ENCODE assay signal across 14 mouse cellular contexts in genomic region chr2:92530677-92531076, GRCm38 (mm10).
DNase-seq lines count a peak whose midpoint lies in the region; ATAC-seq lines count a peak whose summit lies in the region.
"Had no signal": no experiment of that assay in that cellular context is flagged by ENCODE, and none has a peak within 500 bp of the region (broad histone marks: within the 10 kb centered on the region; RNA-seq: fewer than 3 reads in every experiment).

No protein-coding gene starts in this region.

- DNase-seq in embryonic facial prominence, embryonic 11.5 days (ENCODE audit: low spot score), result no peak
- DNase-seq in embryonic facial prominence, embryonic 10.5 days (ENCODE audit: low spot score), result no peak
- peak; percentile 40 to 63 for DNase-seq in left cerebral cortex, postnatal 14 days (ENCODE audit: low spot score in 2 of 2)
- DNase-seq in left cerebral cortex, postnatal 4 days, result no peak
- peak; percentile 10 for DNase-seq in embryo, embryonic 9.5 days (ENCODE audit: extremely low spot score)
- no peak for DNase-seq in kidney, postnatal 10 days
- DNase-seq: cerebellum, adult 11-12 months; gastrocnemius, postnatal 36 days; heart, postnatal 14 days; thymus, postnatal 14 days had no signal

- H3K36me3 ChIP-seq in embryonic facial prominence, embryonic 11.5 days (replicated peaks; ENCODE audit: control insufficient read depth, insufficient read depth, low read depth, low read length), result no peaks in the 10 kb centered on the region
- H3K36me3 ChIP-seq in embryonic facial prominence, embryonic 10.5 days (replicated peaks), result no peaks in the 10 kb centered on the region
- no peaks in the 10 kb centered on the region for H3K36me3 ChIP-seq in midbrain, embryonic 13.5 days
- H3K36me3 ChIP-seq: neural tube, embryonic 12.5 days had no signal

- H3K9me3 ChIP-seq in embryonic facial prominence, embryonic 11.5 days (replicated peaks; ENCODE audit: control insufficient read depth, low read length), result no peaks in the 10 kb centered on the region
- H3K9me3 ChIP-seq in embryonic facial prominence, embryonic 10.5 days, result no peaks in the 10 kb centered on the region
- peaks cover 4% of the 10 kb centered on the region; the same call in 1 of the 2 replicates for H3K9me3 ChIP-seq in midbrain, embryonic 13.5 days
- H3K9me3 ChIP-seq: neural tube, embryonic 12.5 days had no signal

- intact Hi-C loops in left cerebral cortex, postnatal 14 days (cut with DNase I), result no loop called here
- intact Hi-C loops in left cerebral cortex, postnatal 4 days (cut with DNase I), result no loop called here

- H3K27ac ChIP-seq in embryonic facial prominence, embryonic 11.5 days (replicated peaks; ENCODE audit: low read depth, low read length), result no peak overlapping the region
- no peak overlapping the region for H3K27ac ChIP-seq in embryonic facial prominence, embryonic 10.5 days (replicated peaks)
- H3K27ac ChIP-seq in midbrain, embryonic 13.5 days, result 0 out of 2 replicates have a peak overlapping the region, but pooled peaks have one; percentile 1
- H3K27ac ChIP-seq: neural tube, embryonic 12.5 days had no signal

- no peak overlapping the region for H3K9ac ChIP-seq in embryonic facial prominence, embryonic 11.5 days (replicated peaks; ENCODE audit: low read length)
- no peak overlapping the region for H3K9ac ChIP-seq in midbrain, embryonic 13.5 days (replicated peaks)
- H3K9ac ChIP-seq: neural tube, embryonic 12.5 days had no signal

- H3K27me3 ChIP-seq in embryonic facial prominence, embryonic 11.5 days (ENCODE audit: control insufficient read depth, insufficient read depth, low read length), result no peaks in the 10 kb centered on the region
- H3K27me3 ChIP-seq in embryonic facial prominence, embryonic 10.5 days (replicated peaks; ENCODE audit: low read depth, poor library complexity, severe bottlenecking), result 0 out of 2 replicates have a peak, but pooled peaks cover 5% of the 10 kb centered on the region
- no peaks in the 10 kb centered on the region for H3K27me3 ChIP-seq in midbrain, embryonic 13.5 days
- H3K27me3 ChIP-seq: neural tube, embryonic 12.5 days had no signal

- H3K4me1 ChIP-seq in embryonic facial prominence, embryonic 11.5 days (ENCODE audit: control insufficient read depth, insufficient read depth, low read length), result no peaks in the 10 kb centered on the region
- H3K4me1 ChIP-seq in embryonic facial prominence, embryonic 10.5 days, result peaks cover 18% of the 10 kb centered on the region
- H3K4me1 ChIP-seq in midbrain, embryonic 13.5 days (replicated peaks), result peaks cover 29% of the 10 kb centered on the region

- H3K4me2 ChIP-seq in embryonic facial prominence, embryonic 11.5 days (ENCODE audit: low read depth, low read length), result no peak overlapping the region
- no peak overlapping the region for H3K4me2 ChIP-seq in midbrain, embryonic 13.5 days (replicated peaks)
- H3K4me2 ChIP-seq: liver, embryonic 11.5 days had no signal

- WGBS in embryonic facial prominence, embryonic 11.5 days, result 66% methylated on average over 4 of the region's 4 CpGs
- 70% methylated on average over 4 of the region's 4 CpGs for WGBS in embryonic facial prominence, embryonic 10.5 days
- WGBS in midbrain, embryonic 13.5 days, result 3% methylated on average over 4 of the region's 4 CpGs

- no peak overlapping the region for H3K4me3 ChIP-seq in embryonic facial prominence, embryonic 11.5 days (ENCODE audit: low read depth, low read length)
- no peak overlapping the region for H3K4me3 ChIP-seq in embryonic facial prominence, embryonic 10.5 days
- H3K4me3 ChIP-seq in midbrain, embryonic 13.5 days (replicated peaks), result no peak overlapping the region
- H3K4me3 ChIP-seq: neural tube, embryonic 12.5 days had no signal

- peak; percentile 50; the same call in 1 of the 2 replicates for ATAC-seq in embryonic facial prominence, embryonic 11.5 days (replicated peaks; ENCODE audit: insufficient number of reproducible peaks, low FRiP score, low TSS enrichment, low read depth)
- ATAC-seq in midbrain, embryonic 13.5 days, result no peak
- ATAC-seq in activated CD4-positive, CD25-positive, alpha-beta regulatory T cell, adult 4 months, result no peak

Comparison
In these comparisons a context has a peak if more than half of its experiments do, and no peak if none do; other contexts are left out.
1. DNase-seq: peak in left cerebral cortex, postnatal 14 days (2 of 2) and embryo, embryonic 9.5 days (single experiment); none in embryonic facial prominence, embryonic 11.5 days (single experiment), embryonic facial prominence, embryonic 10.5 days (single experiment), left cerebral cortex, postnatal 4 days (single experiment) and kidney, postnatal 10 days (single experiment).